Mouse (Mus musculus) cortical plate, adult 2 months (tissue): ENCODE data around the gene Cyb5d1.

Experiments used
- CTCF ChIP-seq: fragments of 200-500 bp; IDR thresholded peaks from 2 replicates; pipeline ENCODE4 v1.5.1; 2011; ENCODE audit warnings: mild to moderate bottlenecking, control low read depth, low read length; ENCODE audit not compliant: insufficient read depth; ENCODE audit errors: extremely low read depth
- POLR2A ChIP-seq: fragments of 200-500 bp; IDR thresholded peaks from 2 replicates; pipeline ENCODE4 v1.6.1; 2011; ENCODE audit warnings: mild to moderate bottlenecking, low read length, control low read depth; ENCODE audit not compliant: insufficient read depth; ENCODE audit errors: extremely low read depth

- TF ChIP-seq POLR2A (no peak), CTCF (no peak)
Observed at GRCm38 (mm10) chr11:69346441-69346840, 49.0 kb downstream of the Cyb5d1 start.
